Mouse (Mus musculus) activated CD4-positive, CD25-positive, alpha-beta regulatory T cell (primary cell): ENCODE results near the gene Pak1. TPM values are rescaled to one million over a fixed set of nuclear protein-coding genes. Genes with fewer than 3 reads are reported as not detected.

Experiments used
- polyA plus RNA-seq, 2 experiments: library from polyadenylated mRNA; unstranded; fragments of 100-300 nt; shearing (Covaris generic); gene quantifications; one replicate each; pipeline ENCODE4 v1.2.1; 2017

Pak1 gene
- 1 to 10 TPM; 1.6 to 4.2 TPM for polyA plus RNA-seq

DNA sequence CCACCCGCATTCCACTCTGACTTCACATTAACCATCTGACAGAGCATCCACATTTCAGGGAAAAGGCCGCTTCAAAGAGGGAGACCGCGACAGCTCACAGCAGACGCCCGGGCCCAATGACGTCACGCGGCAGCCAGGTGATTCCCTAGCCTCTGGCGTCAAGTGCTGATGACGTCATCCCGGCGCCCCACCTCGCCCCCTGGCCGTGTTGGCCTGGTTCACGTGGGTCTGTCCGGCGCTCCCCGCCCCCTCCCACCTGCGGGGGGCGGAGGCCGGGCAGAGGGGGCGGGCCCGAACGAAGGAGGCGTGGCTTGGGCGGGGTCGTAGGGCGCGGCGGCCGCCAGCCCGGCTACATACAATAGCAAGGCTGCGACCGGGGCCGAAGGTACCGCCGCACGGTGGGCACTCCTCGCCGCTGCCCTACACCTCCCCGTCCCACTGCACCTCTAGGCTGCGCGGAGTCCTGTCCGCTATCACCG lies at the start of gene Pak1:
Pak1 (plus strand) TSS at position 352 of the 479 bp plus-strand sequence.

GRCm38 (mm10) chr7:97919742-97920141 lies 131.4 kb downstream of the Pak1 start, which contains the start of gene Gdpd4:
Gene Gdpd4, plus strand, starts transcription at chr7:97919955.

Other genes with a start within 250 kb of the Pak1 start
- 10 to 100 TPM; 37.5 to 40.1 TPM for gene Aamdc, start 209.0 kb upstream of the Pak1 start, polyA plus RNA-seq
- gene Rsf1, start 208.7 kb upstream of the Pak1 start, polyA plus RNA-seq: 10 to 100 TPM; 40.9 to 54.0 TPM
- gene Clns1a, start 91.9 kb upstream of the Pak1 start, polyA plus RNA-seq: 100 to 1,000 TPM; 111 to 147 TPM
- under 1 TPM; 0.58 to 0.98 TPM for gene Aqp11, start 50.3 kb upstream of the Pak1 start, polyA plus RNA-seq
- gene Gdpd4, start 131.4 kb downstream of the Pak1 start, polyA plus RNA-seq: not detected